11 mouse cellular contexts compared by ENCODE assay signal in genomic region chr11:100386586-100386985, GRCm38 (mm10). TPM values are rescaled to one million over a fixed set of nuclear protein-coding genes. Genes with fewer than 3 reads are reported as not detected.
DNase-seq lines count a peak whose midpoint lies in the region; ATAC-seq and TF ChIP-seq lines count a peak whose summit lies in the region.
"Had no signal": no experiment of that assay in that cellular context is flagged by ENCODE, and none has a peak within 500 bp of the region (broad histone marks: within the 10 kb centered on the region; RNA-seq: fewer than 3 reads in every experiment).

No protein-coding gene starts in this region.

- H3K9ac ChIP-seq in intestine, postnatal 0 days (ENCODE audit: low read depth, low read length), result no peak overlapping the region
- H3K9ac ChIP-seq: liver, embryonic 12.5 days had no signal

- TF ChIP-seq CTCF in intestine, postnatal 0 days (IDR thresholded peaks at IDR 0.05; ENCODE audit: low read depth), result no peak

- peak overlapping the region; percentile 54 for H3K27ac ChIP-seq in intestine, postnatal 0 days (ENCODE audit: low read depth, low read length)
- H3K27ac ChIP-seq: liver, embryonic 12.5 days had no signal

- no peaks in the 10 kb centered on the region for H3K27me3 ChIP-seq in intestine, postnatal 0 days (replicated peaks; ENCODE audit: control insufficient read depth, insufficient read depth, low read length)
- H3K27me3 ChIP-seq: liver, embryonic 12.5 days had no signal

- no peaks in the 10 kb centered on the region for H3K9me3 ChIP-seq in intestine, postnatal 0 days (ENCODE audit: control insufficient read depth)
- H3K9me3 ChIP-seq: liver, embryonic 12.5 days had no signal

- 24% methylated on average over 5 of the region's 5 CpGs for WGBS in intestine, postnatal 0 days

- H3K4me1 ChIP-seq in intestine, postnatal 0 days (replicated peaks; ENCODE audit: control insufficient read depth, insufficient read depth, low read length), result peaks cover 28% of the 10 kb centered on the region

- peak; percentile 80 for DNase-seq in urinary bladder, postnatal 14 days (ENCODE audit: low spot score)
- DNase-seq in urinary bladder, postnatal 4 days (ENCODE audit: low spot score in 2 of 2), result no peak
- peak; percentile 80 to 88 for DNase-seq in lung, adult 18-20 months
- DNase-seq in frontal cortex, postnatal 36 days (ENCODE audit: low spot score in 2 of 2), result no peak
- no peak for DNase-seq in cerebellum, adult 11 months
- no peak for DNase-seq in right cerebral cortex, postnatal 36 days (ENCODE audit: low spot score in 2 of 2)
- DNase-seq in spleen, postnatal 4 days (ENCODE audit: low spot score in 2 of 2), result no peak
- DNase-seq: embryo, embryonic 11 days had no signal

- ATAC-seq in intestine, postnatal 0 days, result peak; percentile 80
- ATAC-seq: liver, embryonic 12.5 days had no signal

- no peak overlapping the region for H3K4me3 ChIP-seq in intestine, postnatal 0 days (ENCODE audit: low read depth, low read length)
- H3K4me3 ChIP-seq: liver, embryonic 12.5 days had no signal

- peak overlapping the region; percentile 27 for H3K4me2 ChIP-seq in intestine, postnatal 0 days (replicated peaks; ENCODE audit: low read depth)
- H3K4me2 ChIP-seq: liver, embryonic 12.5 days had no signal

- H3K36me3 ChIP-seq in intestine, postnatal 0 days (ENCODE audit: control insufficient read depth, insufficient read depth), result peaks cover 49% of the 10 kb centered on the region

RNA-seq across cellular contexts. Expression of gene Jup, which starts 11.0 kb away (rescaled TPM):
- polyA plus RNA-seq in intestine, postnatal 0 days (2015; fragmentation: Nextera tagmentation; extraction: Ambion mirVana), result 102 and 103 TPM in 2 replicates

RNA-seq across cellular contexts. Expression of gene P3h4, which starts 28.1 kb away (rescaled TPM):
- polyA plus RNA-seq in intestine, postnatal 0 days (2015; fragmentation: Nextera tagmentation; extraction: Ambion mirVana), result 17.0 and 17.2 TPM in 2 replicates

RNA-seq across cellular contexts. Expression of gene Fkbp10, which starts 28.9 kb away (rescaled TPM):
- 31.7 and 37.0 TPM in 2 replicates for polyA plus RNA-seq in intestine, postnatal 0 days (2015; fragmentation: Nextera tagmentation; extraction: Ambion mirVana)

RNA-seq across cellular contexts. Expression of gene Hap1, which starts 30.7 kb away (rescaled TPM):
- polyA plus RNA-seq in intestine, postnatal 0 days (2015; fragmentation: Nextera tagmentation; extraction: Ambion mirVana), result 10.0 and 10.4 TPM in 2 replicates

RNA-seq across cellular contexts. Expression of gene Gast, which starts 52.4 kb away (rescaled TPM):
- 1.1 and 5.0 TPM in 2 replicates for polyA plus RNA-seq in intestine, postnatal 0 days (2015; fragmentation: Nextera tagmentation; extraction: Ambion mirVana)
- polyA plus RNA-seq: large intestine, adult 2 months; liver, embryonic 12.5 days had no signal

Comparison
In these comparisons a context has a peak if more than half of its experiments do, and no peak if none do; other contexts are left out.
1. DNase-seq: peak in urinary bladder, postnatal 14 days (single experiment) and lung, adult 18-20 months (2 of 2); none in urinary bladder, postnatal 4 days (0 of 2), frontal cortex, postnatal 36 days (0 of 2), cerebellum, adult 11 months (single experiment), right cerebral cortex, postnatal 36 days (0 of 2) and spleen, postnatal 4 days (0 of 2).